Mouse (Mus musculus) inflammation-experienced regulatory T-cells (primary cell): ENCODE data around the gene Wdr46. TPM values are rescaled to one million over a fixed set of nuclear protein-coding genes. Genes with fewer than 3 reads are reported as not detected.

ENCODE experiments used
- polyA plus RNA-seq, 2 experiments: library from polyadenylated mRNA; unstranded; fragments of 100-300 nt; shearing (Covaris generic); gene quantifications; one replicate each; pipeline ENCODE4 v1.2.1; 2017

The Wdr46 gene
- 10 to 100 TPM; 59.2 to 75.0 TPM for polyA plus RNA-seq

DNA sequence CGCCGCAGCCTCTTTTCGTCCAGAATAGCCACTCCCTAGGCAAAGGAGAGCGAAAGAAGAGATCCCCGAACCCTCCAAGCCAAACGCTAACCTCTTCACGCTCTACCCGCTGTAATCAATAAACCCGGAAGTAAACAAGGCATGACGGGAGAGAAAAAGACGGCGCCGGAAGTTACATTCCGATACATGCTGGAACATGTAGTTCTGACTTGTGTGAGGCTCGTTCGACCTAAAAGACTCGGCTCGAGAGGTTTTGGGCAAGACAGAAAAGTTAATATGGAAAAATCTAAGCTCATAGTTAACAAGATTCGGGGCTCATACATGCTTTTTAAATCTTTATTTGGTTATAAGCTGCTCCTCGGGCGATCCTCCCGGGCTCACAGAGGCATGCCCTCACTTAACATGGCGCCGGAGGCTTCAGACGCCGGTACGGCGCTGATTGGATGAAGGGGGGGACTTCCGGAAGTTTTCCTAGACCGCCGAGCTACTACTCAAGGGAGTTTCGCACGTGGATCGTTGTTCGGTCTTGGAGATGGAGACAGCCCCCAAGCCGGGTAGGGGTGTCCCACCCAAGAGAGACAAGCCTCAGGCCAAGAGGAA lies at the start of gene Wdr46, which contains the start of gene Pfdn6:
Gene Wdr46, plus strand, starts transcription at position 455 of the 600 bp plus-strand sequence.
Gene Pfdn6, minus strand, starts transcription at position 138 of the 600 bp plus-strand sequence.

DNA sequence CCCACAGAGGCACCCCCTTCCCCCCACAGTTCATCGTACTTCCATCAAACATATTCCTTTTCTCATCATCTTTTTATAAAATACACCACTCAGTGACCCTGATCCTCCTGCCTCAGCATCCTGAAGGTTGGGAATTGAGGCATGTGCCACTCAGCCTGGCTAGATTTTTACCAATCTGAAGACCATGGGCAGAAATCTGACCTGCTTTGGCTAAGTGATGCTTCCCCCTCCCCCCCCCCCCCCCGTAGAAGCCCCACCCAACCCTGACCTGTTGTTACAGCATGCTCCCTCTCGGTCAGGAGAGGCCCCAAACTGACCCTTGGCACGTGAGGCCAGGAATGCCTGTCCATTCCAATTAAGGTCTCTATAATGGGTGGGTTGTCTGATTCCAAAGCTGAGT lies 35.6 kb upstream of the Wdr46 start, which contains the start of gene Platr17:
Gene Platr17, plus strand, starts transcription at position 301 of the 400 bp plus-strand sequence.

DNA sequence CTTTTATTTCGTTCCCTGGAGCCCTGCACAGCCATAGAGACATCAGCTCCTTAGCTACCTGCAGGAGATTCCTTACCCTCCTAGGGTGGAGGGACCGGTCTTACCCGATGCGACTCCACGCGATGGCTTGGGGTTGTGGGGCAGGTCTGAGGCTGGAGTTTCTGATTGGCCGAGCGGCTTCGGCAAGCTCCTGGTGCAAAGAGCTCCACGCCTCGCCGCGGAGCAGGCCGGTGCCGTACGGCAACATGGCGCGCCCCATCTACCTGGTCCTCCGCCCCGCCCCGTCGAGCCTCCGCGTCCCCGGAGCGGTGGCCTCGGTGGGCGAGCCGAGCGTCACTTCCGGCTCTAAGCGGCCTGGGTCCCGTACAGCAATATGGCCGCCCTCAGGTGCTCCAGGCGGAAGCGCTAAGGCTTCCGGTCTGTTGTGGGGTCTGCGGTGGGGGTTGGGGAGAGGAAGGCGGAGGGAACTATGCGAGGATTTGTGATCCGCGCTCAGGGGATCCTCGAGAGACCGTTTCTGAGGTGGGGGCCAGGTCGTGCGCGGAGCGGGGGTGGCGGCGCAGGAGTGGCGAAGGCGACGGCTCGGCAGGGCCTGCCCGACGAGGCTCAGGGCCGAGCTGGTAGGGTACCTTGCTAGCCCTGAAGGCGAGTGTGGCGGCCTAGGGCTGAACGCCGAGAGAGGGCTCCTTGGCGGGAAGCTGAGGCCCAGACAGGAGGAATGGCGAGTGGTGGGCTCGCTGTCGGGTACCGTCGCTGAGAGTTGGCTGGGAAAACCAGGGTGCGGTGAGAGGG lies 31.2 kb upstream of the Wdr46 start, which contains the start of gene Daxx:
Gene Daxx, plus strand, starts transcription at position 338 of the 792 bp plus-strand sequence.

DNA sequence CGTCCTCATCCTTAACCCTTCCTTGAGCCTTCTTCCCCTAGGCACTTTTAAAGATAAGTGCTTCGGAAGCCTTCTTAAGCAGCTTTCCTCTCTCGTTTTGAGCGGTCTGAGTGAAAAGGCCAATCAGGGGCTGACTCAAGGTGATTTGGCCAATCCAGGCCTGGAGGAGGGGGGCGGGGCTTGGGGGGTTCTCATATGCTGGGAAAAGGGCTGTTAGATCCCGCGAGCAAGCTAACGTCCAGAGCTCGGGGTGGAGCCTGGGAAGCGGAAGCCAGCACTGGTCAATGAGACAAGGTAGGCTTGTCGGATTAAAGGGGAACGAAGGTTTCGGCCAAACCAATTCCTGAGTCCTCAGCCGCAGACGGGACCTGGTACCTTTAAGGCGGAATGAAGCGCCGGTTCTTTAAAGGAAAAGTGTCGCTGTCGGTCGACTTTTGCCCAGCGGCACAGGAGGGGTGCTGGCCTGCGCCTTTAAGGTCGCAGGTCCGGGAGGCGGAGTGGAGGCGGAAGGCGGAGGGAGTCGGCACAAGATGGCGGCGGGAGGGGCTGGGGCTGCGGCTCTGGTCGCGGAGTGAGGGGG lies 24.7 kb upstream of the Wdr46 start, which contains the start of the genes Tapbp and Zbtb22:
Gene Tapbp, plus strand, starts transcription at position 229 of the 580 bp plus-strand sequence.
Gene Zbtb22, plus strand, starts transcription at position 234 of the 580 bp plus-strand sequence.

DNA sequence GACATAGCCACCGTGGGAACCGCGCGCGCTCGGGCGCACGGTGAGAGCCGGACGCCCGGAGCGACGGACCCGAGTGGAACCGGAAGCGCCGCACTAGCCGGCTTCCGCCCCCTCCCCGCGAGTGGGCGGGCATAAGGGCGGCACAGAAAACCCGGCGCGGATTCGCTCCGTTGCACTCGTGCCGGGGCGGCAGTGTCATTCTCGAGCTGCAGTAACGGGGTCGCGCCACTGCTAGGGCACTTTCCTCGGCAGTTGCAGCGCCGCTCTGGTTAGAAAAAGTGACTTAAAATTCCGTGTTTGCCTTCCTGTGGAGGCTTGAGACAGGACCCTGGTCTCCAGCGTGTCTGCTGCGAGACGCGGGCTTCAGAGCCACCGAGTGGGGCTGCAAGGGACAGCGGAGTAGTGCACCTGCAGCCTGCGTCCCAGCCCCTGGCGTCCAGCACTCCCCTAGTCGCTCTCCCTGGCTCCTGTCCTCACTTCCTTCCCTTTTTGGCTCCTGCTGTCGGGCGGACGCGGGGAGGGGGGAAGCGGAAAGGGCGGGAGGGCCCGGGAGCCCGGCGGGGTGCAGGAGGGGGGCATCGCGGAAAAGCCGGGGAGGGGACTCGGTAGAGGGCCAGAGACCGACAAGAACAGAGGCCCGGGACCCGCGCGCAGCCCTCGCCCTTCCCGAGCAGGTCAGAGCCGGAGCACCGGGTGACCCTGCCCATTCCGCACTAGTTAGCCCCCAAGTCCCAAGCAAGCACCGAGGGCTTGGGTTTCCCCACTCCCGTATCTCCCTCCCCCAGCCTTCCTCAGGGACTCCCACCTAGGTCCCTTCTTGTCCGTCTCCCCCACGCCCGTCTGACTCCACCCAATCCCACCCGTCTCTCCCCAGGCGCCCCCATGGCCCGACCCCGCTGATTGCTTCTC lies 10.8 kb upstream of the Wdr46 start, which contains the start of gene Rgl2:
Gene Rgl2, plus strand, starts transcription at position 173 of the 909 bp plus-strand sequence.

DNA sequence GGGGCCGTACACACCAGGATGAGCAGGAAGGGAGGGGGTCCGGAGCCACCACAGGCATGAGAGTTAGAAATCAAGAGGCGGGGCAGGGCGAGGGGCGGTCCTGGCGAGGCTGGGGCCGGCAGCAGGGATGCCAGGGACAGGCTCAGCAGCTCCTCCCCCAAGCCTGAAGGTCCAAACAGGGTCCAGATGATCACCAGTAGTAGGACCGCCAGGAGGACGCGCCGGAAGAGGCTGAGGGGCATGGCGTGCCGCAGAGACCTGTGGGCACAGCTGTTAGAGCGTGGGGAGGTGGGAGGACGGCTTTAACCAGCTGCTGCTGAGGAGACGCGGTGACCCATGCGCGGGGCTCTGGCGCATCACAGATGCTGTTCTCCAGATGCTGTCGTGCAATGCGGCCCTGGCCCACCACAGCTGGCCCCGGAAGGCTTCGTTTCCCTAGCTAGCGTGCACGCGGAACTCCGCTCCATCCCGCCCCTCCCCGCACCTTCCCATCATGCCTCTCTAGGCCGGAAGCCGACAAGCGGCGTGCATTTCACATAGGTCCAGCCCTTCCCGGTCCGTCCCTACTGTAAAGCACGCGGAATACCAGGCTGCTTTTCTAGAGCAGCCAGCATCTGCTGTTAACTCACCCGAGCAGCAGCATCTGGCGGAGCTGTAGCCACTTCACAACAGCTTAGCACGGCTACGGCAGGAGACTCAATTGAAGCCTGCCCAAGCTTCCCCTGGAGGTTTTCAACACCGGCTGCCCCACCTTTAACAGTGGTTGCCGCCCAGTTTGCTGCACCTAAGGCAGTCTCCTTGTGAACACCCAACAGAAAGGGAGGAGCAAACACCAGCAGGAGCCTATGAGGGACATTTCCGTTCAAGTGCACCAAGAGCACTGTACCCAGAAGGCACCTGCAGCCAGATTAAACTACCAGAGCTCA lies 10.8 kb downstream of the Wdr46 start, which contains the start of gene B3galt4:
Gene B3galt4, minus strand, starts transcription at position 468 of the 926 bp plus-strand sequence.

DNA sequence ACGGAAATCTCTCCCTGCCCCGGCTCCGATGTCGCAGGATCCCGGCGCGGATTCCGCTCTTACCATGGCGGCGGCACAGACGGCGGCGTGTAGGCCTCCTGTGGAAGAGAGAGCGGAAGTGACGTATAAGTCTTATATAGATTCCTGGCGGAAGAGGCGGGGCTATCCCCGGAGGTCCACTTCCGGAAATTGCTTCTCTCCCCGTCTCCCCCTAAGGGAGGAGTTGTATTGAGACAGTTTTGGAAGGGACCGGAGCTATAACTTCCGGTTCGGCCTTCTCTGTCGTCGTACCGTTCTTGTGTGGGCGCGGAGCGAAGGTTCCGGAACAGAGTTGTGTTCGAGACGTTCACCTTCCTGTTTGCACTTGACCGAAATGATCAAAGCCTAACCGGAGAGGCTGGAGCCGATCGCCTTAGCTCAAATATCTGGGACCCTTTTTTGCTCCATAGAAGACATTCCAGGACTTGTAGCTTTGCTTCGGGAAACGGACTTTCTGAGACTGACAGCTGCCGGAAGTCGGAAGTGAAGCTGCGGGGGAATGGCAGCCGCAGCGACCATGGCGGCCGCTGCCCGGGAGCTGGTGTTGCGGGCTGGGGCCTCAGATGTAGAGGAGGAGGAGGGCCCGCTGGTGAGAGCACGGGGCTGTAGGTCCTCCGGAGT lies 15.2 kb downstream of the Wdr46 start, which contains the start of the genes Vps52 and Rps18:
Gene Vps52, plus strand, starts transcription at position 258 of the 660 bp plus-strand sequence.
Gene Rps18, minus strand, starts transcription at position 447 of the 660 bp plus-strand sequence.

Other genes with a start within 250 kb of the Wdr46 start
- gene March2, start 222.0 kb upstream of the Wdr46 start, polyA plus RNA-seq = 100 to 1,000 TPM in 1 of 2 experiments, 10 to 100 TPM in 1; 96.3 to 115 TPM
- 100 to 1,000 TPM; 270 to 275 TPM for gene Rab11b, start 180.1 kb upstream of the Wdr46 start, polyA plus RNA-seq
- 1 to 10 TPM; 3.2 to 7.7 TPM for gene Angptl4, start 158.8 kb upstream of the Wdr46 start, polyA plus RNA-seq
- 10 to 100 TPM in 1 of 2 experiments, 1 to 10 TPM in 1; 6.9 to 16.4 TPM for gene Kank3, start 130.1 kb upstream of the Wdr46 start, polyA plus RNA-seq
- gene Rps28, start 116.1 kb upstream of the Wdr46 start, polyA plus RNA-seq = 100 to 1,000 TPM; 768 to 791 TPM
- 100 to 1,000 TPM; 295 to 298 TPM for gene Ndufa7, start 116.1 kb upstream of the Wdr46 start, polyA plus RNA-seq
- 10 to 100 TPM; 12.7 to 26.5 TPM for gene Cd320, start 97.6 kb upstream of the Wdr46 start, polyA plus RNA-seq
- not detected for gene Gm7029, start 66.8 kb upstream of the Wdr46 start, polyA plus RNA-seq
- 1 to 10 TPM; 5.4 to 5.9 TPM for gene Kifc1, start 50.0 kb upstream of the Wdr46 start, polyA plus RNA-seq
- gene Platr17, start 35.5 kb upstream of the Wdr46 start, polyA plus RNA-seq = 1 to 10 TPM; 2.7 to 8.0 TPM
- 100 to 1,000 TPM in 1 of 2 experiments, 10 to 100 TPM in 1; 88.4 to 128 TPM for gene Daxx, start 31.2 kb upstream of the Wdr46 start, polyA plus RNA-seq
- 100 to 1,000 TPM; 609 to 631 TPM for gene Tapbp, start 24.8 kb upstream of the Wdr46 start, polyA plus RNA-seq
- 10 to 100 TPM; 19.7 to 30.0 TPM for gene Zbtb22, start 24.8 kb upstream of the Wdr46 start, polyA plus RNA-seq
- 100 to 1,000 TPM; 129 to 170 TPM for gene Rgl2, start 11.1 kb upstream of the Wdr46 start, polyA plus RNA-seq
- gene Pfdn6, start 317 bp upstream of the Wdr46 start, polyA plus RNA-seq = 100 to 1,000 TPM; 132 to 142 TPM
- 10 to 100 TPM; 21.9 to 44.0 TPM for gene B3galt4, start 10.8 kb downstream of the Wdr46 start, polyA plus RNA-seq
- gene Vps52, start 15.2 kb downstream of the Wdr46 start, polyA plus RNA-seq = 10 to 100 TPM; 69.7 to 81.8 TPM
- 1,000 to 10,000 TPM; 1,990 to 2,168 TPM for gene Rps18, start 15.3 kb downstream of the Wdr46 start, polyA plus RNA-seq
- gene H2-K1, start 59.7 kb downstream of the Wdr46 start, polyA plus RNA-seq = over 10,000 TPM; 12,130 to 12,778 TPM
- 10 to 100 TPM; 35.6 to 38.2 TPM for gene Ring1, start 84.0 kb downstream of the Wdr46 start, polyA plus RNA-seq
- 100 to 1,000 TPM; 289 to 375 TPM for gene H2-Ke6, start 87.4 kb downstream of the Wdr46 start, polyA plus RNA-seq
- gene Slc39a7, start 91.0 kb downstream of the Wdr46 start, polyA plus RNA-seq = 100 to 1,000 TPM in 1 of 2 experiments, 10 to 100 TPM in 1; 96.5 to 149 TPM
- gene Rxrb, start 91.2 kb downstream of the Wdr46 start, polyA plus RNA-seq = 10 to 100 TPM; 66.1 to 98.3 TPM
- gene Col11a2, start 98.8 kb downstream of the Wdr46 start, polyA plus RNA-seq = 1 to 10 TPM in 1 of 2 experiments, under 1 TPM in 1; 0.72 to 3.2 TPM
- 10 to 100 TPM; 31.7 to 45.1 TPM for gene H2-Oa, start 151.7 kb downstream of the Wdr46 start, polyA plus RNA-seq
- gene H2-DMa, start 178.9 kb downstream of the Wdr46 start, polyA plus RNA-seq = 100 to 1,000 TPM in 1 of 2 experiments, 10 to 100 TPM in 1; 99.4 to 105 TPM
- 100 to 1,000 TPM; 199 to 255 TPM for gene Brd2, start 182.0 kb downstream of the Wdr46 start, polyA plus RNA-seq
- gene H2-DMb2, start 202.6 kb downstream of the Wdr46 start, polyA plus RNA-seq = 10 to 100 TPM; 11.6 to 22.4 TPM
- gene H2-DMb1, start 212.4 kb downstream of the Wdr46 start, polyA plus RNA-seq = 10 to 100 TPM in 1 of 2 experiments, 1 to 10 TPM in 1; 2.8 to 12.1 TPM
- 100 to 1,000 TPM; 379 to 418 TPM for gene Tap1, start 246.9 kb downstream of the Wdr46 start, polyA plus RNA-seq
- 100 to 1,000 TPM; 443 to 527 TPM for gene Psmb9, start 247.1 kb downstream of the Wdr46 start, polyA plus RNA-seq